Mouse (Mus musculus) left cerebral cortex, postnatal 14 days (tissue): ENCODE measurements around the gene Csrp3. TPM values are rescaled to one million over a fixed set of nuclear protein-coding genes. Genes with fewer than 3 reads are reported as not detected.

Experiments used
- DNase-seq, 2 experiments: peaks; one replicate each; pipeline ENCODE4 v3.0.0; 2021 to 2022; ENCODE audit warnings: low spot score in 2 of 2, mixed read lengths in 1 of 2
- intact Hi-C: fragments of 180-260 bp; cut with DNase I; formaldehyde crosslinking; loops from one replicate; pipeline ENCODE4 v1.15.1; 2025
- total RNA-seq, 2 experiments: library from RNA; stranded (reverse); gene quantifications; 2 replicates each; pipeline ENCODE4 v1.2.3; 2021

The Csrp3 gene
- total RNA-seq, 2 experiments from 2014 or later, result not detected

DNA sequence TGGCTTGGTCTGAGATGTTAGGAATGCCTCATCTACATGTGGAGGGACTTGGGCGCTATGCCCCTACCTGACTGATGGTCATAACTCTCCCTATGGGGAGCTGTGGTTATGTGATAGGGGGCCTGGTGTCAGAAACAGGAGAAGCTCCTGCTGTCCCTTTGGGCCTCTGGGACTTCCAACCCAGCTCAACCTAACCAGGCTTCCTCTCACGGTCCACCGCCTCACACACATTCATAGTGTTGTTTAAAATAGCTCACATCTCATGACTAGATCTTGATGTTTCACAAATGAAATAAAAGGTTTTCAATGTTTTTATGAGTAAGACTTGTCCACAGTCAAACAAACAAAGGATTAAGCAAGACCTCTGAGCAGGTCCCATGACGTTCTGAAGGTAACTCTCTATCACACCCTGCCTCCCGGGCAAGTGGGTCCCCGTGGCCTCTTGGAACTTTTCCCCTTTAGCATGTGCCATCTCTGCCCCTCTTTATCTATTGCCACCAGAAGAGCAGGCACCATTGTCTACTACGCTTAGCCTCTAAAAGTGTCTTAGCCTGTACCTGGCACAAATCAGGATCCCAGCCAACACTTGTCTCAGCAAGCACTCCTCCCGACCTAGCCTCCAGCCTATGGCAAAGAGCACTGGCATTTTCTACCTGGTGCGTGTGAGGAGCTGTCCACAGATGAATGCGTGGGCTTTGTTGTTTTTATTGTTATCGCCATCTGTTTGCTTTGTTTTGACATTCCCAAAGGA, 62.9 kb downstream of the Csrp3 start:
- intact Hi-C loops, result no loop called here

DNA sequence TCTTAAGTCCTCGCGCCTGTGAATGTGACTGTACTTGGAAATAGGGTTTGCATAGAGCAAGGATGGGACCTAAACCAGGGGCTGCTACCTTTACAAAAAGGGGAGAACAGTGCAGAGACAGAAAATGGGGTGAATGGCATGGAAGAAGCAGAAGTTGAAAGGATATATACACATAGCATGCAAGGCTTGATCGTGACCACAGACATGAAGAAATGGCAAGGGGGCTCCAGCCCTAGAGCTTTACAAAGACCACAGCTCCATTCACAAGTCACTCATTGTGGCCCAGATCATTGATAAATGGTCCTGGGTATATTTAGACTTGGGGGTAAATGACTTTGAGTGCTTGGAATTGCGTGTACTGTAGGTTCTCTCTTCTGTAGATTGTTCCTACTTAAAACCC, 65.4 kb downstream of the Csrp3 start:
- intact Hi-C loops, result no loop called here
- DNase-seq, result no peak

More for the DNA sequence above, 62.9 kb downstream of the Csrp3 start:
- no peak for DNase-seq

Other genes with a start within 250 kb of the Csrp3 start
- not detected for gene Mrgprb3, start 204.2 kb downstream of the Csrp3 start, total RNA-seq
- 10 to 100 TPM; 28.9 to 29.3 TPM for gene Zdhhc13, start 59.0 kb downstream of the Csrp3 start, total RNA-seq
- under 1 TPM; 0.70 to 0.87 TPM for gene E2f8, start 33.6 kb upstream of the Csrp3 start, total RNA-seq
- gene Nav2, start 60.7 kb upstream of the Csrp3 start, total RNA-seq, result 100 to 1,000 TPM in 1 of 2 experiments, 10 to 100 TPM in 1; 94.6 to 122 TPM